Mouse (Mus musculus) kidney, adult 18-20 months (tissue): ENCODE results near the gene Dock1.

ENCODE experiments used
- DNase-seq: peaks from one replicate; pipeline ENCODE4 v3.0.0; 2021

Gene Dock1

GRCm38 (mm10) chr7:135196828-135197227, 526.4 kb downstream of the Dock1 start:
- DNase-seq = no peak

- DNase-seq = peak; percentile 47
Measured at GRCm38 (mm10) chr7:135203920-135204319, 533.5 kb downstream of the Dock1 start.

GRCm38 (mm10) chr7:135205111-135205510, 534.7 kb downstream of the Dock1 start:
- DNase-seq = no peak

GRCm38 (mm10) chr7:135208947-135209567, 538.6 kb downstream of the Dock1 start:
- no peak for DNase-seq

GRCm38 (mm10) chr7:135210296-135210695, 539.8 kb downstream of the Dock1 start:
- no peak for DNase-seq

- no peak for DNase-seq
Measured at GRCm38 (mm10) chr7:135210831-135211230, 540.4 kb downstream of the Dock1 start.

GRCm38 (mm10) chr7:135212505-135212904, 542.1 kb downstream of the Dock1 start:
- peak; percentile 48 for DNase-seq

- no peak for DNase-seq
Measured at GRCm38 (mm10) chr7:135221475-135221874, 551.0 kb downstream of the Dock1 start.
